Mouse (Mus musculus): Measurements from ENCODE around the gene Slc24a3.

Gene Slc24a3

GRCm38 (mm10) chr2:145619688-145620087 is 452.1 kb downstream of the Slc24a3 start:
- DNase-seq (ENCODE audit: low read depth, low spot score): no peak

GRCm38 (mm10) chr2:145620709-145621108 is 453.2 kb downstream of the Slc24a3 start:
- no peak for DNase-seq (ENCODE audit: low read depth, low spot score)

- DNase-seq (ENCODE audit: low read depth, low spot score): no peak
These were observed 453.6 kb downstream of the Slc24a3 start for GRCm38 (mm10) chr2:145621119-145621518.

- no peak for DNase-seq (ENCODE audit: low read depth, low spot score)
These were observed 463.7 kb downstream of the Slc24a3 start for GRCm38 (mm10) chr2:145631123-145631798.

GRCm38 (mm10) chr2:145631799-145632174 is 464.2 kb downstream of the Slc24a3 start:
- DNase-seq (ENCODE audit: low read depth, low spot score): no peak

GRCm38 (mm10) chr2:145633811-145634210 is 466.3 kb downstream of the Slc24a3 start:
- no peak for DNase-seq (ENCODE audit: low read depth, low spot score)

- DNase-seq (ENCODE audit: low read depth, low spot score): no peak
These were observed 472.9 kb downstream of the Slc24a3 start for GRCm38 (mm10) chr2:145640255-145640984.

- DNase-seq (ENCODE audit: low read depth, low spot score): peak; percentile 29
These were observed 487.9 kb downstream of the Slc24a3 start for GRCm38 (mm10) chr2:145655373-145655960.

- peak; percentile 6 for DNase-seq (ENCODE audit: low read depth, low spot score)
These were observed 488.6 kb downstream of the Slc24a3 start for GRCm38 (mm10) chr2:145656121-145656520.

GRCm38 (mm10) chr2:145656716-145657115 is 489.2 kb downstream of the Slc24a3 start:
- DNase-seq (ENCODE audit: low read depth, low spot score): no peak

GRCm38 (mm10) chr2:145661242-145661641 is 493.7 kb downstream of the Slc24a3 start:
- DNase-seq (ENCODE audit: low read depth, low spot score): no peak

- no peak for DNase-seq (ENCODE audit: low read depth, low spot score)
These were observed 496.3 kb downstream of the Slc24a3 start for GRCm38 (mm10) chr2:145663899-145664298.

GRCm38 (mm10) chr2:145664311-145664710 is 496.8 kb downstream of the Slc24a3 start:
- no peak for DNase-seq (ENCODE audit: low read depth, low spot score)

GRCm38 (mm10) chr2:145668135-145668534 is 500.6 kb downstream of the Slc24a3 start:
- DNase-seq (ENCODE audit: low read depth, low spot score): no peak

- DNase-seq (ENCODE audit: low read depth, low spot score): no peak
These were observed 502.6 kb downstream of the Slc24a3 start for GRCm38 (mm10) chr2:145670131-145670530.

- DNase-seq (ENCODE audit: low read depth, low spot score): no peak
These were observed 507.1 kb downstream of the Slc24a3 start for GRCm38 (mm10) chr2:145674496-145675141.

- peak; percentile 94 for DNase-seq (ENCODE audit: low read depth, low spot score)
These were observed 507.7 kb downstream of the Slc24a3 start, which contains the start of gene Rin2 for GRCm38 (mm10) chr2:145675142-145675755. Gene Rin2, plus strand, starts transcription at chr2:145675215.

- DNase-seq (ENCODE audit: low read depth, low spot score): peak; percentile 72
These were observed 508.4 kb downstream of the Slc24a3 start for GRCm38 (mm10) chr2:145675756-145676543.

GRCm38 (mm10) chr2:145676544-145676925 is 509.0 kb downstream of the Slc24a3 start:
- no peak for DNase-seq (ENCODE audit: low read depth, low spot score)

GRCm38 (mm10) chr2:145676936-145677335 is 509.4 kb downstream of the Slc24a3 start:
- DNase-seq (ENCODE audit: low read depth, low spot score): no peak

- DNase-seq (ENCODE audit: low read depth, low spot score): no peak
These were observed 512.6 kb downstream of the Slc24a3 start for GRCm38 (mm10) chr2:145680141-145680540.

Measured in ZHBTc4 (cell line).